Mouse (Mus musculus) adrenal gland, postnatal 10 days (tissue): ENCODE measurements around the gene Impdh1. TPM values are rescaled to one million over a fixed set of nuclear protein-coding genes. Genes with fewer than 3 reads are reported as not detected.

ENCODE experiments used
- DNase-seq: peaks from one replicate; pipeline ENCODE4 v3.0.0; 2021; ENCODE audit warnings: mixed read lengths
- total RNA-seq, 2 experiments: library from RNA; stranded (reverse); gene quantifications; 2 replicates each; pipeline ENCODE4 v1.2.3; 2021

The Impdh1 gene
- total RNA-seq, 2 experiments from 2014 or later = 351 to 403 TPM

- DNase-seq = peak; percentile 77
These were observed 1.9 kb downstream of the Impdh1 start for GRCm38 (mm10) chr6:29214245-29214644.

GRCm38 (mm10) chr6:29213436-29213835 lies 2.7 kb downstream of the Impdh1 start:
- peak; percentile 73 for DNase-seq

GRCm38 (mm10) chr6:29211806-29212492 lies 4.2 kb downstream of the Impdh1 start:
- DNase-seq = peak; percentile 93

GRCm38 (mm10) chr6:29211146-29211545 lies 5.0 kb downstream of the Impdh1 start:
- DNase-seq = peak; percentile 48

DNA sequence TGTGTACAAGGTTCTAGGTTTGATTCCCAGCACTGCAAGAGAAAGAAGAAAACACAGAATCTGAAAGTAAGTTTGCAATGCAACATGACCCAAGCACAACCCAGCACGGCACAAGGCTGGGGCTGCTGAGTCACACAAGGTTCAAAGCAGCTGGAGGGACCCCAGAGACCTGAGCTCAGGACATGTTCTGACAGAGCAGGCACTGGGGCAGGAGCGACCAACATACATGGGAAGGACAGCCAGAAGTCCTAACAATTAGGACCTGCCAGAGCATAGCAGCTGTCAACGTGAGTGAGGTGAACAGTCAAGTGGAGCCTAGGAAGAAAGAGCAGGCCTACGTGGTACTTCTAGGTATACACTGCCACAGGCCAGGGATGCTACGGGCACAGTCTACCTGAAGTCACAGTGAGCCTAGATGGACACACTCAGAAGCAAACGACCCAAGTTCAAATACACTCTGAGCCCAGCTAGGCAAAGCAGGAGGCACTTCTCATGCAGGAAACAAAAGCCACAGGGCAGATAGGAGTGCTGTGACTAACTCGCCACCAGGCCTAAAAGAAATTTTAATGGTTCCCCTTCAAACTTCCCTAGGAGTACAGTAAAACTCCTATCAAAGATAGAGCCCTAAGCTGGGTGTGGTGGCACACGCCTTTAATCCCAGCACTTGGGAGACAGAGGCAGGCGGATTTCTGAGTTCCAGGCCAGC lies 5.8 kb downstream of the Impdh1 start:
- no peak for DNase-seq

GRCm38 (mm10) chr6:29208178-29208577 lies 8.0 kb downstream of the Impdh1 start:
- no peak for DNase-seq

DNA sequence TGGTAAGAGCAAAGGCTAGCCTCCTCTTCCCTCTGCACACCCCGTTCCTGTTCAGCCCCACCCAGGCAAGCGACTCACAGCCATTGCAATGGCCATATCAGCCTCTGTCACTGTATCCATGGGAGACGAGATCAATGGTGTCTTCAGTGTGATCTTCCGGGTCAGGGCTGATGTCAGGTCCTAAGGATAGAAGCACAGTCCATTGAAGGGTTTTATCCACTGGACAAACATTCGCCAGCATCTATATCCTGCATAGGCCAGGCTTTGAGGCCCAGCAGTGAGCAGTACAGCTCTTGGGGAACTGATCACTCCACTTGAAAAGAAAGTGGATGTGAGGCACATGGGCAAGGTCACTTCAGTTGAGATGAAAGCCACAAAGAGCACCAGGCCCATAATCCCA lies 9.1 kb downstream of the Impdh1 start:
- no peak for DNase-seq

- DNase-seq = no peak
These were observed 10.2 kb downstream of the Impdh1 start for GRCm38 (mm10) chr6:29206006-29206405.

GRCm38 (mm10) chr6:29204932-29205614 lies 11.1 kb downstream of the Impdh1 start:
- DNase-seq = peak; percentile 68

GRCm38 (mm10) chr6:29203861-29204585 lies 12.1 kb downstream of the Impdh1 start:
- no peak for DNase-seq

DNA sequence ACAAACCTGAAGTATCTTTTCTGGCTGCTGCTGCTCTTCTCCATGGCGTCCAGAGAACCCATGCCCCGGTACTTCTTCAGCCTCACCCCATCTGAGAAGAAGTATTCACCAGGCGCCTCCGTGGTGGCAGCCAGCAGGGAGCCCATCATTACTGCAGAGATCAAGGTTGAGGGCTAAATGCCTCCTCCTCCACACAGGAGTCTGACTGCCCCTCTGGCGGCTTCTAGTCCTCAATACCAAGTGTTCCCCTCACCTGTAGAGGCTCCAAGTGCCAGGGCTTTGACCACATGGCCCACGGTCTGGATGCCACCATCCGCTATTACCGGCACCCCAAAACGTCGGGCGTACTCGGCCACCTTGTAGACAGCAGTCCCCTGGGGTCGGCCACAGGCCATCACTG lies 13.1 kb downstream of the Impdh1 start:
- DNase-seq = no peak

GRCm38 (mm10) chr6:29201988-29202387 lies 14.2 kb downstream of the Impdh1 start:
- DNase-seq = no peak

DNA sequence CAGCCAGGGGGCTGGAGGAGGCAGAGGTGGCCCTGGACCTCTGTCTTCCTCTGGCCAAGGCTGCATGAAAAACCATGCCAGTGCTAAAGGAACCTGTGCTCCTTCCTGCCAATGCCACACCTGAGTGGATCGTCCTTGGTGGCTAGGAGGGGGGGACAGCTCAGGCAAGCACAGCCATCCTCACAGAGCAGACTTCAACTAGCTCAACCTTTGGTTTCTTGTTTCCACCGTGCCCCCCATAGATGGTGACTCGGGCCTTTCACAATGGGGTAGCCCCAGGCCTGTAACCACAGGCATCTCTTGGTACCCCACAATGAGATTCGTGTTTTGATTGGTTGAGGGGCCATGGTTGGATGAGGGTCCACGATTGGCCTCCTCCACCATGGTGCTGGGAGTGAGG lies 14.8 kb downstream of the Impdh1 start:
- DNase-seq = no peak

DNA sequence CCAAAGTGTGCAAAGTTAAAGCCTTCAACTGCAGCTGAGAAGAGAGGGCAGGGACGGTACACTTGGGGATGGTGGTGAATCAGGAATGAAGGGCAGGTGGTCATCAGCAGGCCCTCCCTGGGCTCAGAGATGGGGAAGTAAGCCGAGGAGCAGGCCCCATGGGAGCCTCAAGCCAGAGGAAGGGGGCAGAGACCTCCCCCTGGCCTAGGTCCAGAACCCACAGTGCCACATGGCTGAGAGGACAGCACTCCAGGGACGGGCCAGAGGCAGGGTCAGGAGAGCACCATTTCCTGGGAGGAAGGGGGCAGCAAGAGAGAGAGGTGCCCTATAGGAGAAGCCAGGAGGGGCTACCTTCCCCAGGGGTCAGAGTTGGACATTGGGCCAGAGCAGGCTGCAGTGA lies 15.7 kb downstream of the Impdh1 start:
- no peak for DNase-seq

DNA sequence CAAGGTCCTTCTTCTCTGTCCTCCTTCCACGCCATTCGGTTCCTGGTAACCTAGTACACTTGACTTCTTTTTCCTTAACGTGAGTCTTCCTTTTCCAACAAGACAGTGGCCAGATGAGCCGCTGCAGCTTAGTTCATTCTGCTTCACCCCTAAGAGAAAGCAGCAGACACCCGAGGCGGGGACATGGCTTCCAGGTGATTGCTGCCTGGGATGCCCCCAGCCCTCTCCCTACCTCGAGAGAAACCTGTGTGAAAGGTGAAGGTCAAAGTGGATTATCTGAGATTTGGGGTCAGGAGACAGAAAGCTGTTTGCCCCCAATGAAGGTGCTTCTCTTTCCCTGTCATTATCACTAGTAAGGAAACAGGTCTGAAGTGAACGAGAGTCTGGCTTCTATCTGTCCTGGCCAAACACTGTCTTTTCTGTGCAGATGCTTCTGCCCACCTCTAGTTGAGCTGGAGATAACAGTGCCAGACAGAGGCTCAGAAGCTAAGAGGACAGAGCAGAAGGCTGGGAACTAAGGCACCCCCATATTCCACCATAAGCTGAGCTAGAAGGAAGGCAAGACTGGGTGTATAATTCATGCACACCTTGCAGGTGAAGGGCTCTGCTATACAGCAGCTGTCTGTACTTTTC lies 16.8 kb downstream of the Impdh1 start:
- DNase-seq = no peak

DNA sequence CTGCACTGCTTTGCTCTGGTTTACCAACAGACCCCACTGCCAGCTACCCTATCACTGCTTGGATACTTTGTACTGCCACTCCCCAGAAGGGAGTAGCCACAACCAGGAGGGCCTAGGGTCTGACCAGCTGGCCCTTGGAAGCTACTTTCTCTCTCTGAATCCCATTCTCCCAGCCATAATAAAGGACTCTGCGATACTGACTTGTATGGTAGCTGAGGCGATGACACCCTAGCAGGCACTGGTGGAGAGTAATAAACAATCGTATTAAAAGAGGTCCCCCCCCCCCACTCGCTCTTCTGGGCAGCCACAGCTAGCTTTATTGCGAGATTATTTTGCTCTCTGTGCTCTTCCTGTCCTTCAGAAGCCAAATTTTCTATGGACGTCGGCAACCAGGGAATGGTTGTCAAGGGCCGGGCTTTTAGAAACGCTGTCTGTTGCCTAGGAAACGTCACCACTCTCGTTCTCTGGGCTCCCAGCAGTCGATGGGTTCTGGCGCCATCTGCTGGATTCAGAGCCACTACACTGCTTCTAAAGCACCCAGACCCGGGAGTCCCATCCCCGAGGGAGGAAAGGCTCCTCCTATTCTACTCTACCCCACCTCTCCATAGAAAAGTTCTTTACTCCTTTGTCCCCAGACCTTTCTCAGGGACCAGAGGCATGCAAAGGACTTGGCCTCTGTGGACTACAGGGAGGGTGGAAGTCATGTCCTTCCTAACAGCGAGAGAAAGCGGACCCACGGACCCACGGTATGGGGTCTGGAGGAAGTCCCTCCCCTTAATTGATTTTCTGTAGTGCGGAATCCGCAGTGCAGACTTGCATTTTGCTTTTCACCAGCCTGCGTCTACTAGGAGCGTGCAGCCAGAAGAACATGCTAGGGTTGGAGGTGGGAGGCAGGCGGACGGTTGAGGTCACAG lies 17.6 kb downstream of the Impdh1 start:
- DNase-seq = peak; percentile 94

DNA sequence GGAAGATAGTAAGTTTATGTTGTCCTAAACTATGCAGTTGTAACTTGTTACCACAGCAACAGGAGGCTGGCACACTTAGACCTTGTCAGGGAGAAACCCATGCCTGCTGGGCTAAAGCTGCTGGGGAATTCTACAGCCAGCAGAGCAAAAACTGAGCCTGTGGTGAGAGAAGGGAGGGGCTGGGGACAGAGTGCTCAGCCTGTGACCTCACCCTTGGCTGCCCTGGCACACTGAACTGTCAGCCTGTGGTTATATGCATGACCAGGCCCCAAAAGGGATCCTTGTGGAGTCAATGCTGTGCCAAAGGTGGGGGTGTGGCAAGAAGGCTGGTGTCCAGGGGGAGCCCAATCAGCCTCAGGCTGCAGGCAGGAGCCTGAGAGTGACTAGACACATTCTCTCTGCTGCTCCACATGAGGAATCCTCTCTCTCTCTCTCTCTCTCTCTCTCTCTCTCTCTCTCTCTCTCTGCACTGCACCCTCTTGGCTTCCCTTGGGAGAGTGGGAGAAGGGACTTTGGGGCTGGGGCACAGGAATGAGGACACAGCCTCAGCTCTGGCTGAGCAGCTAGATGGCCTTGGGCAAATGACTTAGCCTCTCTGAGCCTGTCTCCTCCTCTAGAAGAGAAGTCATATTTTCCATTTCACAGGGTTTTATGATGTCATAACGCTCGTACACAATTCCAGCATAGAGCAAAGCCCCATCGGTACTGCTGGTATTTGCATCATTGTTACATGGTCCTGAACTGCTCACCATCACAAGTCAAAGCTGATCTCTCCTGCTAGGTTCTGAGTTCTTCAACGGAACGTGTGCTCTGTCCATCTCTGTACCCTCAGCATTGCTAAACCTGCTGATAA lies 20.1 kb downstream of the Impdh1 start:
- peak; percentile 61 for DNase-seq

- no peak for DNase-seq
These were observed 21.0 kb downstream of the Impdh1 start for GRCm38 (mm10) chr6:29195146-29195545.

- DNase-seq = no peak
These were observed 22.0 kb downstream of the Impdh1 start for GRCm38 (mm10) chr6:29193961-29194750.
